Mouse (Mus musculus) mature B cell (primary cell): ENCODE data around the gene Piwil1.

Experiments used
- in situ Hi-C: fragments of 300-500 bp; cut with MboI; formaldehyde crosslinking; loops from 2 replicates; pipeline ENCODE4 v1.14.3; 2019

The Piwil1 gene

GRCm38 (mm10) chr5:128702224-128702623, at the start of gene Piwil1:
TSS of gene Piwil1 (plus strand) at chr5:128702524.
- in situ Hi-C loops = no loop called here

- in situ Hi-C loops = no loop called here
These were observed 45.7 kb upstream of the Piwil1 start for GRCm38 (mm10) chr5:128656496-128657135.

- in situ Hi-C loops = no loop called here
These were observed 42.2 kb upstream of the Piwil1 start for GRCm38 (mm10) chr5:128660101-128660500.

GRCm38 (mm10) chr5:128662881-128663280, 39.4 kb upstream of the Piwil1 start:
- in situ Hi-C loops = no loop called here

- in situ Hi-C loops = no loop called here
These were observed 38.3 kb upstream of the Piwil1 start for GRCm38 (mm10) chr5:128663976-128664375.

- in situ Hi-C loops = no loop called here
These were observed 37.3 kb upstream of the Piwil1 start for GRCm38 (mm10) chr5:128665045-128665444.

GRCm38 (mm10) chr5:128667303-128667702, 35.0 kb upstream of the Piwil1 start:
- in situ Hi-C loops = no loop called here

GRCm38 (mm10) chr5:128674124-128674523, 28.2 kb upstream of the Piwil1 start:
- in situ Hi-C loops = no loop called here

- in situ Hi-C loops = no loop called here
These were observed 25.0 kb upstream of the Piwil1 start for GRCm38 (mm10) chr5:128677373-128677772.

- in situ Hi-C loops = no loop called here
These were observed 24.5 kb upstream of the Piwil1 start for GRCm38 (mm10) chr5:128677861-128678260.

- in situ Hi-C loops = no loop called here
These were observed 20.9 kb upstream of the Piwil1 start for GRCm38 (mm10) chr5:128681456-128681855.

GRCm38 (mm10) chr5:128684192-128684591, 18.1 kb upstream of the Piwil1 start:
- in situ Hi-C loops = no loop called here

GRCm38 (mm10) chr5:128684621-128685020, 17.7 kb upstream of the Piwil1 start:
- in situ Hi-C loops = no loop called here

- in situ Hi-C loops = no loop called here
These were observed 15.2 kb upstream of the Piwil1 start for GRCm38 (mm10) chr5:128687139-128687538.

GRCm38 (mm10) chr5:128694107-128694506, 8.2 kb upstream of the Piwil1 start:
- in situ Hi-C loops = no loop called here

GRCm38 (mm10) chr5:128694611-128695325, 7.6 kb upstream of the Piwil1 start:
- in situ Hi-C loops = no loop called here

GRCm38 (mm10) chr5:128696824-128697223, 5.5 kb upstream of the Piwil1 start:
- in situ Hi-C loops = no loop called here

- in situ Hi-C loops = no loop called here
These were observed 1.6 kb upstream of the Piwil1 start for GRCm38 (mm10) chr5:128700716-128701115.

- in situ Hi-C loops = no loop called here
These were observed 1.4 kb downstream of the Piwil1 start for GRCm38 (mm10) chr5:128703688-128704087.

- in situ Hi-C loops = no loop called here
These were observed 2.0 kb downstream of the Piwil1 start for GRCm38 (mm10) chr5:128704134-128704904.

GRCm38 (mm10) chr5:128706467-128706866, 4.1 kb downstream of the Piwil1 start:
- in situ Hi-C loops = no loop called here

GRCm38 (mm10) chr5:128707271-128707670, 4.9 kb downstream of the Piwil1 start:
- in situ Hi-C loops = no loop called here

- in situ Hi-C loops = no loop called here
These were observed 6.6 kb downstream of the Piwil1 start for GRCm38 (mm10) chr5:128708929-128709328.
